Mouse (Mus musculus) spleen, adult 2 months (tissue): Measurements from ENCODE around the gene Gabrr3.

Experiments
- CTCF ChIP-seq: fragments of 200-500 bp; IDR thresholded peaks from 2 replicates; pipeline ENCODE4 v1.5.1; 2011; ENCODE audit warnings: mild to moderate bottlenecking, inconsistent platforms; ENCODE audit not compliant: insufficient read depth, insufficient read length, insufficient replicate concordance; ENCODE audit errors: extremely low read depth
- POLR2A ChIP-seq: fragments of 200-500 bp; IDR thresholded peaks from 2 replicates; pipeline ENCODE4 v1.6.1; 2011; ENCODE audit warnings: low read depth, low read length, inconsistent platforms

GRCm38 (mm10) chr16:59493199-59493598, 86.1 kb downstream of the Gabrr3 start:
- TF ChIP-seq POLR2A (no peak), CTCF (no peak)
